In the genomic region with DNA sequence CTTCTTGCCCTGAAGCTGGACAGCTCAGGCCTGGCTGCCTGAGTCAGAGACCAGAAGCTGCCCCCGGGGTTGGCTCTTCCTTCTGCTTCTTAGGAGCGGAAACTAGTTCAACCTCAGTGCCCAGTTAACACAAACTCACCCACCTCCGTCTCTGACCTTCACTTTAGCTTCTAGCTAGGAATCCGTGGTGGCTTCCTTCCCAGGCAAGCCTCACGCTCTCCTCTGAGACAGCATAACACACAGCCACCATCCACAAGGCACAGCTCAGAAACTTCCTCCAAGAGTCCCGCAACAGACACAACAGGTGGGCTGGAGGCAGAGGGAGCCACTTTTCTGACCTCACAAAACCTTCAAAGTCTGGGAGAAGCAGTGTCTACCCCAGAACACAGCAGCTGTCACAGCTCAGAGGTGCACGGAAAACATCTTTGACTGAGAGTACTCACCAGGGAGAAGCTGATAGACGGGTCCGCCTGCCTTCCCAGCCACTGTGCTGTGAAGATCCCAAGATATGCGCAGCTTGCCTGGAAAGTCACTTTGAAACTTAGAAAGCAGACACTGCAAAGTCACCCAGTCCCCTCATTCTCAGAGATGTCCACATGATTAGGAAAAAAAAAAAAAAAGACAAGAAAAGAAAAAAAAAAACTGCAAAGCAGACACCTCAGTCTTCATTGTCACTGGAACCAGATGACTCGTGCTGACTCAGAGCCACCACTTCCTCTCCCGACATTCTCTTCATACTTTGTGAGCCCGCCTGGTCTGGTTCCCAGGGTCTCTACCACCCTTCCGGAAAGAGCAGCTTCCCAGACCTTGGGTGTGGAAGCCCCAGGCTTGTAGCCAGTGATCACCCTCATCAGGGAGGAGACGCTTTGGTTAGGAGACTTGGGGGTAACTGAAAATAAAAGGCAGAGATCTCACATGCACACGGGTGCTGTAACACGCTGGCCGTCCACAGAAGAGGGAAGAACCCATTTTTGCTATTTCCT, we compare ENCODE assay signal across 8 mouse cellular contexts.
DNase-seq lines count a peak whose midpoint lies in the region; ATAC-seq and TF ChIP-seq lines count a peak whose summit lies in the region.

No protein-coding gene starts in this region.

- peak overlapping the region; percentile 13 for H3ac ChIP-seq in myocyte (ENCODE audit: control insufficient read depth, insufficient read length)

- DNase-seq in 416B (ENCODE audit: low read depth) (peak; percentile 92), liver (peak; percentile 33)
- DNase-seq in Muller cell, postnatal 12 days (ENCODE audit: inconsistent ontology term) = peak; percentile 98
- DNase-seq in left cerebral cortex, postnatal 14 days (ENCODE audit: low spot score in 2 of 2) = no peak

- peaks cover 52% of the 10 kb centered on the region for H3K79me2 ChIP-seq in myocyte (ENCODE audit: control insufficient read depth, insufficient read depth)

- H3K36me3 ChIP-seq in hindbrain, embryonic 12.5 days = no peaks in the 10 kb centered on the region
- H3K36me3 ChIP-seq in myocyte (ENCODE audit: control insufficient read depth, insufficient read depth) = peaks cover 6% of the 10 kb centered on the region
- no peaks in the 10 kb centered on the region for H3K36me3 ChIP-seq in forebrain, embryonic 16.5 days (ENCODE audit: control insufficient read depth, insufficient read depth)

- H3K4me3 ChIP-seq in embryonic fibroblast, embryonic 13.5 days (ENCODE audit: insufficient read depth, low read length) = peak overlapping the region; percentile 75
- no peak overlapping the region for H3K4me3 ChIP-seq in hindbrain, embryonic 12.5 days
- H3K4me3 ChIP-seq in myocyte = peak overlapping the region; percentile 93
- no peak overlapping the region for H3K4me3 ChIP-seq in forebrain, embryonic 16.5 days (replicated peaks; ENCODE audit: low read length)

- H3K27ac ChIP-seq in embryonic fibroblast, embryonic 13.5 days (ENCODE audit: insufficient read depth, low read length) = peak overlapping the region; percentile 95
- 0 out of 2 replicates have a peak overlapping the region, but pooled peaks have one; percentile 23 for H3K27ac ChIP-seq in hindbrain, embryonic 12.5 days
- no peak overlapping the region for H3K27ac ChIP-seq in forebrain, embryonic 16.5 days (ENCODE audit: low read length)

- WGBS in hindbrain, embryonic 12.5 days = 52% methylated on average over 18 of the region's 18 CpGs
- WGBS in forebrain, embryonic 16.5 days = 64% methylated on average over 18 of the region's 18 CpGs

- no peak overlapping the region; the same call in 1 of the 2 replicates for H3K9ac ChIP-seq in hindbrain, embryonic 12.5 days
- no peak overlapping the region for H3K9ac ChIP-seq in forebrain, embryonic 16.5 days (replicated peaks; ENCODE audit: low read depth, low read length)

- ATAC-seq in hindbrain, embryonic 12.5 days (ENCODE audit: low FRiP score) = no peak
- ATAC-seq in forebrain, embryonic 16.5 days = no peak

- TF ChIP-seq POLR2A in embryonic fibroblast, embryonic 13.5 days (IDR thresholded peaks at IDR 0.05; ENCODE audit: low read depth, low read length) = peak; percentile 56
- TF ChIP-seq POLR2A in myocyte (IDR thresholded peaks at IDR 0.05; ENCODE audit: insufficient read length, low read depth) = peak; percentile 45

- peaks cover 13% of the 10 kb centered on the region for H3K4me1 ChIP-seq in embryonic fibroblast, embryonic 13.5 days (ENCODE audit: control insufficient read depth, insufficient read depth, low read length)
- H3K4me1 ChIP-seq in hindbrain, embryonic 12.5 days = peaks cover 5% of the 10 kb centered on the region; the same call in 1 of the 2 replicates
- no peaks in the 10 kb centered on the region for H3K4me1 ChIP-seq in forebrain, embryonic 16.5 days (replicated peaks; ENCODE audit: control insufficient read depth, insufficient read depth, low read length)

- no peaks in the 10 kb centered on the region for H3K27me3 ChIP-seq in hindbrain, embryonic 12.5 days
- H3K27me3 ChIP-seq in myocyte (ENCODE audit: control insufficient read depth, insufficient read depth, insufficient read length) = no peaks in the 10 kb centered on the region
- no peaks in the 10 kb centered on the region for H3K27me3 ChIP-seq in forebrain, embryonic 16.5 days (replicated peaks; ENCODE audit: control insufficient read depth, insufficient read depth, low read length)

- no peak for TF ChIP-seq CTCF in embryonic fibroblast, embryonic 13.5 days (IDR thresholded peaks at IDR 0.05; ENCODE audit: borderline replicate concordance, insufficient read depth, low read length)

- H3K4me2 ChIP-seq in hindbrain, embryonic 12.5 days (replicated peaks) = no peak overlapping the region
- H3K4me2 ChIP-seq in myocyte (ENCODE audit: low read depth) = peak overlapping the region; percentile 86
- no peak overlapping the region for H3K4me2 ChIP-seq in forebrain, embryonic 16.5 days (ENCODE audit: low read length)

- H3K9me3 ChIP-seq in hindbrain, embryonic 12.5 days (replicated peaks) = no peaks in the 10 kb centered on the region
- H3K9me3 ChIP-seq in forebrain, embryonic 16.5 days (ENCODE audit: control insufficient read depth, low read length) = no peaks in the 10 kb centered on the region

- intact Hi-C loops in left cerebral cortex, postnatal 14 days (cut with DNase I) = no loop called here

TF ChIP-seq in myocyte, 11 proteins besides CTCF, POLR2A, EP300 and RAD21:
- TF ChIP-seq CEBPB (IDR thresholded peaks at IDR 0.05; ENCODE audit: insufficient read depth, poor library complexity, severe bottlenecking) (no peak), MYOD1 (IDR thresholded peaks at IDR 0.05; ENCODE audit: control insufficient read depth in 1 of 3, insufficient read length in 2 of 3, low read depth in 2 of 3) (peak in 2 of 3 experiments; percentile 30 to 37), POLR2AphosphoS2 (IDR thresholded peaks at IDR 0.05; ENCODE audit: insufficient read length, low read depth) (peak; percentile 52), MYOG (IDR thresholded peaks at IDR 0.05; ENCODE audit: control insufficient read depth in 1 of 3, insufficient read depth in 1 of 3, insufficient read length in 2 of 3, low read depth in 2 of 3) (peak in 1 of 3 experiments; percentile 24)

Comparison
In these comparisons a context has a peak if more than half of its experiments do, and no peak if none do; other contexts are left out.
1. DNase-seq: peak in 416B (single experiment), Muller cell, postnatal 12 days (single experiment) and liver (single experiment); none in left cerebral cortex, postnatal 14 days (0 of 2).
2. H3K4me3 ChIP-seq: peak in embryonic fibroblast, embryonic 13.5 days (single experiment) and myocyte (single experiment); none in hindbrain, embryonic 12.5 days (single experiment) and forebrain, embryonic 16.5 days (single experiment).